Mouse (Mus musculus) cerebellum, postnatal 36 days (tissue): ENCODE data around the gene Elavl1.

Experiments used
- DNase-seq, 2 experiments: peaks; one replicate each; pipeline ENCODE4 v3.0.0; 2021 to 2022; ENCODE audit warnings: mixed read lengths in 2 of 2

Elavl1 gene

GRCm38 (mm10) chr8:4320404-4320803, 4.8 kb downstream of the Elavl1 start:
- no peak for DNase-seq

GRCm38 (mm10) chr8:4319573-4319872, 5.7 kb downstream of the Elavl1 start:
- DNase-seq = no peak

- no peak for DNase-seq
Measured at GRCm38 (mm10) chr8:4318796-4319572, 6.2 kb downstream of the Elavl1 start.

GRCm38 (mm10) chr8:4318124-4318523, 7.1 kb downstream of the Elavl1 start:
- no peak for DNase-seq

GRCm38 (mm10) chr8:4314852-4315251, 10.4 kb downstream of the Elavl1 start:
- no peak for DNase-seq

GRCm38 (mm10) chr8:4313254-4314124, 11.7 kb downstream of the Elavl1 start:
- no peak for DNase-seq

- no peak for DNase-seq
Measured at GRCm38 (mm10) chr8:4312104-4312503, 13.1 kb downstream of the Elavl1 start.

GRCm38 (mm10) chr8:4305838-4306237, 19.4 kb downstream of the Elavl1 start:
- DNase-seq = no peak

- no peak for DNase-seq
Measured at GRCm38 (mm10) chr8:4304124-4304547, 21.1 kb downstream of the Elavl1 start.

- no peak for DNase-seq
Measured at GRCm38 (mm10) chr8:4297822-4298221, 27.4 kb downstream of the Elavl1 start.

GRCm38 (mm10) chr8:4292738-4293137, 32.5 kb downstream of the Elavl1 start:
- DNase-seq = no peak

- DNase-seq = no peak
Measured at GRCm38 (mm10) chr8:4276111-4276465, 49.1 kb downstream of the Elavl1 start.

- DNase-seq = peak; percentile 96 to 98
Measured at GRCm38 (mm10) chr8:4275275-4276110, 49.7 kb downstream of the Elavl1 start, which contains the start of gene Timm44. Gene Timm44 (minus strand): TSS chr8:4275913.

- DNase-seq = no peak
Measured at GRCm38 (mm10) chr8:4269609-4270008, 55.6 kb downstream of the Elavl1 start.

GRCm38 (mm10) chr8:4267627-4268026, 57.6 kb downstream of the Elavl1 start:
- DNase-seq = no peak

GRCm38 (mm10) chr8:4265160-4265914, 59.9 kb downstream of the Elavl1 start:
- no peak for DNase-seq

GRCm38 (mm10) chr8:4263105-4263791, 62.0 kb downstream of the Elavl1 start:
- DNase-seq = no peak

GRCm38 (mm10) chr8:4259805-4260170, 65.4 kb downstream of the Elavl1 start:
- no peak for DNase-seq

- peak; percentile 54 to 72 for DNase-seq
Measured at GRCm38 (mm10) chr8:4259125-4259804, 65.9 kb downstream of the Elavl1 start, which contains the start of gene Ctxn1. Gene Ctxn1 (minus strand): TSS chr8:4259274.

- DNase-seq = no peak
Measured at GRCm38 (mm10) chr8:4258678-4259077, 66.5 kb downstream of the Elavl1 start.

- peak; percentile 65 to 67 for DNase-seq
Measured at GRCm38 (mm10) chr8:4258233-4258632, 67.0 kb downstream of the Elavl1 start.
